Mouse (Mus musculus): Measurements from ENCODE around the gene Rnf39. TPM values are rescaled to one million over a fixed set of nuclear protein-coding genes. Genes with fewer than 3 reads are reported as not detected.
"Not testable (repeated sequence)": the region's sequence is repeated elsewhere in the genome, so short reads cannot be mapped to it uniquely, and the experiment has no call there.

The Rnf39 gene
- total and polyA plus RNA-seq, 2 experiments, result 3.5 to 11.9 TPM

GRCm38 (mm10) chr17:36989437-36989836 lies 46.7 kb downstream of the Rnf39 start, which contains the start of gene H2-M5:
H2-M5 (minus strand) TSS chr17:36989537.
- Histone ChIP-seq H3K9ac (ENCODE audit: low read depth, low read length) (no peak within 1 kb of the TSS), H3K36me3 (ENCODE audit: control insufficient read depth, insufficient read depth, low read length) (no peaks in the 10 kb centered on the region)
- no peak for TF ChIP-seq CTCF (IDR thresholded peaks at IDR 0.05; ENCODE audit: low read depth, low read length)
- no peak for TF ChIP-seq POLR2A (IDR thresholded peaks at IDR 0.05; ENCODE audit: extremely low read depth, insufficient read depth, low read length)

GRCm38 (mm10) chr17:36990630-36991029 lies 47.9 kb downstream of the Rnf39 start:
- not testable (repeated sequence) for H3K36me3 ChIP-seq (ENCODE audit: control insufficient read depth, insufficient read depth, low read length); H3K27ac ChIP-seq (replicated peaks; ENCODE audit: insufficient read depth, low read depth, low read length); H3K4me1 ChIP-seq (ENCODE audit: control insufficient read depth, insufficient read depth, low read length); H3K79me2 ChIP-seq (ENCODE audit: control insufficient read depth, insufficient read depth, low read length); H3K9ac ChIP-seq (ENCODE audit: low read depth, low read length); H3K27me3 ChIP-seq (ENCODE audit: control insufficient read depth, insufficient read depth, low read length); H3K4me3 ChIP-seq (ENCODE audit: insufficient read depth, low read depth, low read length); DNase-seq (ENCODE audit: extremely low read depth, low read depth, low spot score)
- 95% methylated on average over 6 of the region's 6 CpGs for WGBS

More at GRCm38 (mm10) chr17:36989437-36989836, 46.7 kb downstream of the Rnf39 start, which contains the start of gene H2-M5:
- no peaks in the 10 kb centered on the region for H3K79me2 ChIP-seq (ENCODE audit: control insufficient read depth, insufficient read depth, low read length)
- no peak within 1 kb of the TSS for H3K4me3 ChIP-seq (ENCODE audit: insufficient read depth, low read depth, low read length)
- WGBS, result 29% methylated on average over 5 of the region's 5 CpGs
- DNase-seq (ENCODE audit: extremely low read depth, low read depth, low spot score), result no peak
- no peak within 1 kb of the TSS for H3K27ac ChIP-seq (replicated peaks; ENCODE audit: insufficient read depth, low read depth, low read length)
- H3K4me1 ChIP-seq (ENCODE audit: control insufficient read depth, insufficient read depth, low read length), result no peaks in the 10 kb centered on the region
- peaks cover 7% of the 10 kb centered on the region; the same call in 1 of the 2 replicates for H3K27me3 ChIP-seq (ENCODE audit: control insufficient read depth, insufficient read depth, low read length)

GRCm38 (mm10) chr17:36992336-36993104 lies 49.8 kb downstream of the Rnf39 start:
- no peak overlapping the region for H3K27ac ChIP-seq (replicated peaks; ENCODE audit: insufficient read depth, low read depth, low read length)
- H3K79me2 ChIP-seq (ENCODE audit: control insufficient read depth, insufficient read depth, low read length), result no peaks in the 10 kb centered on the region
- WGBS, result 58% methylated on average over 3 of the region's 3 CpGs
- H3K36me3 ChIP-seq (ENCODE audit: control insufficient read depth, insufficient read depth, low read length), result no peaks in the 10 kb centered on the region
- no peak overlapping the region for H3K4me3 ChIP-seq (ENCODE audit: insufficient read depth, low read depth, low read length)
- no peak overlapping the region for H3K9ac ChIP-seq (ENCODE audit: low read depth, low read length)
- H3K4me1 ChIP-seq (ENCODE audit: control insufficient read depth, insufficient read depth, low read length), result peaks cover 3% of the 10 kb centered on the region
- TF ChIP-seq CTCF (IDR thresholded peaks at IDR 0.05; ENCODE audit: low read depth, low read length) (no peak), POLR2A (IDR thresholded peaks at IDR 0.05; ENCODE audit: extremely low read depth, insufficient read depth, low read length) (no peak)
- DNase-seq (ENCODE audit: extremely low read depth, low read depth, low spot score), result no peak
- H3K27me3 ChIP-seq (ENCODE audit: control insufficient read depth, insufficient read depth, low read length), result peaks cover 7% of the 10 kb centered on the region; the same call in 1 of the 2 replicates

- Histone ChIP-seq H3K79me2 (ENCODE audit: control insufficient read depth, insufficient read depth, low read length) (no peaks in the 10 kb centered on the region), H3K4me3 (ENCODE audit: insufficient read depth, low read depth, low read length) (no peak overlapping the region), H3K9ac (ENCODE audit: low read depth, low read length) (no peak overlapping the region), H3K27ac (replicated peaks; ENCODE audit: insufficient read depth, low read depth, low read length) (no peak overlapping the region), H3K4me1 (ENCODE audit: control insufficient read depth, insufficient read depth, low read length) (peaks cover 3% of the 10 kb centered on the region), H3K36me3 (ENCODE audit: control insufficient read depth, insufficient read depth, low read length) (no peaks in the 10 kb centered on the region), H3K27me3 (ENCODE audit: control insufficient read depth, insufficient read depth, low read length) (peaks cover 1% of the 10 kb centered on the region; the same call in 1 of the 2 replicates)
- 93% methylated on average over 4 of the region's 4 CpGs for WGBS
- DNase-seq (ENCODE audit: extremely low read depth, low read depth, low spot score), result no peak
- TF ChIP-seq POLR2A (IDR thresholded peaks at IDR 0.05; ENCODE audit: extremely low read depth, insufficient read depth, low read length) (no peak), CTCF (IDR thresholded peaks at IDR 0.05; ENCODE audit: low read depth, low read length) (no peak)
Observed at GRCm38 (mm10) chr17:36993770-36994325, 51.1 kb downstream of the Rnf39 start.

DNA sequence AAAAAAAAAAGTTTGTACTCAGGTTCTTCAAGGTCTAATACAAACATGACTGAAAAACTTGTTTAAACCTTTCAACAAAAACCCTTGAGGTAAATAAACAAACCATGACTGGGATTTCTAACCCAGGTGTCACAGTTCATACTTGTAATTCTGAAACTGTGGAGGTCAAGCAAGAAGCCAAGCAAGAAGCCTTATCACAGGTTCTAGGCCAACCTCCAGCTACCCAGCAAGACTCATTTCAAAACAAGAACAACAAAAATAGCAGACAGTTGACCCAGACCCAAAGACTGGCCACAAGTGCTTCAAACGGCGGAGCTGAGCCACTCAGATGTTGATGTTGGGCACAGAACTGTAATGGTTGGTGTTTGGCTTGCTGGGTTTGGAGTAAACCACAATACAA lies 51.8 kb downstream of the Rnf39 start:
- H3K79me2 ChIP-seq (ENCODE audit: control insufficient read depth, insufficient read depth, low read length), result no peaks in the 10 kb centered on the region
- no peak overlapping the region for H3K9ac ChIP-seq (ENCODE audit: low read depth, low read length)
- no peak overlapping the region for H3K27ac ChIP-seq (replicated peaks; ENCODE audit: insufficient read depth, low read depth, low read length)
- WGBS, result 95% methylated on average over 2 of the region's 2 CpGs
- no peaks in the 10 kb centered on the region for H3K27me3 ChIP-seq (ENCODE audit: control insufficient read depth, insufficient read depth, low read length)
- DNase-seq (ENCODE audit: extremely low read depth, low read depth, low spot score), result no peak
- no peak overlapping the region for H3K4me3 ChIP-seq (ENCODE audit: insufficient read depth, low read depth, low read length)
- TF ChIP-seq POLR2A (IDR thresholded peaks at IDR 0.05; ENCODE audit: extremely low read depth, insufficient read depth, low read length), result no peak
- TF ChIP-seq CTCF (IDR thresholded peaks at IDR 0.05; ENCODE audit: low read depth, low read length), result no peak
- peaks cover 3% of the 10 kb centered on the region for H3K4me1 ChIP-seq (ENCODE audit: control insufficient read depth, insufficient read depth, low read length)
- H3K36me3 ChIP-seq (ENCODE audit: control insufficient read depth, insufficient read depth, low read length), result no peaks in the 10 kb centered on the region

DNA sequence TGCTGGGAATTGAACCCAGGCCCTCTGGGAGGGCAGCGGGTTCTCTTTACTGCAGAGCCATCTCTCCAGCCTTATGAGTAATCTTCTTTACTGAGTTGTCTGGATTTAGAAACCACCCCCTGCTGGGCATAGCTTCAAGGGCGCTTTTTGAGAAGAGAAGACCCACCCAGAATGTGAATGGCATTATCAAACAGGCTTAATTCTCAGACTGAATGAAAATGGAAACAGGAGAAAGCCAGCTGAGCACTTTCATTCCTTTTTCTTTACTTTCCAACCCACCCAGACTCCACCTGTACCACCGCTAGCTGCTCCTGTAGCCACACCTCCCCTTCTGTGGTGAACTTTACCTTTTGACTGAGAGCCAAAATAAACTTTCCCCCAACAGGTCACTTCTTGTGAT lies 52.7 kb downstream of the Rnf39 start:
- no peak overlapping the region for H3K4me3 ChIP-seq (ENCODE audit: insufficient read depth, low read depth, low read length)
- TF ChIP-seq CTCF (IDR thresholded peaks at IDR 0.05; ENCODE audit: low read depth, low read length) (no peak), POLR2A (IDR thresholded peaks at IDR 0.05; ENCODE audit: extremely low read depth, insufficient read depth, low read length) (no peak)
- H3K36me3 ChIP-seq (ENCODE audit: control insufficient read depth, insufficient read depth, low read length), result no peaks in the 10 kb centered on the region
- no peaks in the 10 kb centered on the region for H3K79me2 ChIP-seq (ENCODE audit: control insufficient read depth, insufficient read depth, low read length)
- H3K27me3 ChIP-seq (ENCODE audit: control insufficient read depth, insufficient read depth, low read length), result no peaks in the 10 kb centered on the region
- no peak overlapping the region for H3K27ac ChIP-seq (replicated peaks; ENCODE audit: insufficient read depth, low read depth, low read length)
- no peak overlapping the region for H3K9ac ChIP-seq (ENCODE audit: low read depth, low read length)
- WGBS, result 50% methylated on average over 3 of the region's 3 CpGs
- peak; percentile 24 for DNase-seq (ENCODE audit: extremely low read depth, low read depth, low spot score)
- peaks cover 3% of the 10 kb centered on the region for H3K4me1 ChIP-seq (ENCODE audit: control insufficient read depth, insufficient read depth, low read length)
